Mouse (Mus musculus) heart, postnatal 14 days (tissue): ENCODE results near the gene Tmem131l. TPM values are rescaled to one million over a fixed set of nuclear protein-coding genes. Genes with fewer than 3 reads are reported as not detected.

ENCODE experiments used
- DNase-seq, 2 experiments: peaks; one replicate each; pipeline ENCODE4 v3.0.0; 2021 to 2022
- intact Hi-C: fragments of 180-260 bp; cut with DNase I; formaldehyde crosslinking; loops from one replicate; pipeline ENCODE4 v1.15.1; 2025
- long read RNA-seq, 2 experiments: library from polyadenylated mRNA; stranded (forward); transcript quantifications; one replicate each; pipeline ENCODE4 v2.0.0; 2021
- total RNA-seq, 2 experiments: library from RNA; stranded (reverse); gene quantifications; 2 replicates each; pipeline ENCODE4 v1.2.3; 2021

Tmem131l gene
- total RNA-seq: 10 to 100 TPM; 31.4 to 33.6 TPM
- long read RNA-seq, experiment 1, full-length matches to known transcripts: 4 of 8 reads
- long read RNA-seq, experiment 1, partial matches to known transcripts: 1 of 8 reads
- long read RNA-seq, experiment 1, other reads (novel, unspliced or antisense): 3 of 8 reads
- long read RNA-seq, experiment 2, full-length matches to known transcripts: 4 of 11 reads
- long read RNA-seq, experiment 2, partial matches to known transcripts: 2 of 11 reads
- long read RNA-seq, experiment 2, other reads (novel, unspliced or antisense): 5 of 11 reads

GRCm38 (mm10) chr3:84039646-84040475 lies at the start of gene Tmem131l:
TSS of gene Tmem131l (minus strand) at chr3:84040175.
- intact Hi-C loops: loop anchor here (1.0 to 5.0 kb wide), 5 partner anchors 42 to 117 kb away; partner anchors contain the start of gene Mnd1
- DNase-seq: peak; percentile 85 to 88

- intact Hi-C loops: no loop called here
- no peak for DNase-seq
Observed at GRCm38 (mm10) chr3:84086921-84087320, 46.9 kb upstream of the Tmem131l start.

- intact Hi-C loops: no loop called here
Observed at GRCm38 (mm10) chr3:84086337-84086736, 46.4 kb upstream of the Tmem131l start.

GRCm38 (mm10) chr3:84085429-84085828 lies 45.5 kb upstream of the Tmem131l start:
- DNase-seq: no peak
- intact Hi-C loops: no loop called here

More at GRCm38 (mm10) chr3:84086337-84086736, 46.4 kb upstream of the Tmem131l start:
- no peak for DNase-seq

- intact Hi-C loops: loop anchor here (5.0 kb wide), 1 partner anchor 39 kb away; the partner anchor contains the start of gene Tmem131l
- no peak for DNase-seq
Observed at GRCm38 (mm10) chr3:84081208-84081722, 41.3 kb upstream of the Tmem131l start.

GRCm38 (mm10) chr3:84080074-84080473 lies 40.1 kb upstream of the Tmem131l start:
- intact Hi-C loops: loop anchor here (5.0 kb wide), 1 partner anchor 38 kb away; the partner anchor contains the start of gene Tmem131l
- no peak for DNase-seq

DNA sequence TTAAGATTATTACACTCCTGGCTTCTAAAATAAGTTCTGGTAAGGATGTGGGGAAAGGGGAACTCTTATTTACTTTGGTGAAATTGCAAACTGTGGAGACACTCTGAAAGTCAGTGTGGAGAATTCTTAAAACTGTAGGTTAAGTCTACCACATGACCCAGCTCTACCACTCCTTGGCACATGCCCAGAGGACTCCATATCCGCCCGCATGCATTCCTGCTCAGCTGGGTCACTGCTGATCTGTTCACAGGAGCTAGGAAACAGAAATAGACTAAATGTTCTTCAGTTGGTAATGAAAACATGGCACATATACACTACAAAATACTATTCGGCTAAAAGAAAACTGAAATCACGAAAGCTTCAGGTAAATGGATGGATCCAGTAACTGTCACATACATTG lies 37.5 kb upstream of the Tmem131l start:
- no peak for DNase-seq
- intact Hi-C loops: no loop called here

DNA sequence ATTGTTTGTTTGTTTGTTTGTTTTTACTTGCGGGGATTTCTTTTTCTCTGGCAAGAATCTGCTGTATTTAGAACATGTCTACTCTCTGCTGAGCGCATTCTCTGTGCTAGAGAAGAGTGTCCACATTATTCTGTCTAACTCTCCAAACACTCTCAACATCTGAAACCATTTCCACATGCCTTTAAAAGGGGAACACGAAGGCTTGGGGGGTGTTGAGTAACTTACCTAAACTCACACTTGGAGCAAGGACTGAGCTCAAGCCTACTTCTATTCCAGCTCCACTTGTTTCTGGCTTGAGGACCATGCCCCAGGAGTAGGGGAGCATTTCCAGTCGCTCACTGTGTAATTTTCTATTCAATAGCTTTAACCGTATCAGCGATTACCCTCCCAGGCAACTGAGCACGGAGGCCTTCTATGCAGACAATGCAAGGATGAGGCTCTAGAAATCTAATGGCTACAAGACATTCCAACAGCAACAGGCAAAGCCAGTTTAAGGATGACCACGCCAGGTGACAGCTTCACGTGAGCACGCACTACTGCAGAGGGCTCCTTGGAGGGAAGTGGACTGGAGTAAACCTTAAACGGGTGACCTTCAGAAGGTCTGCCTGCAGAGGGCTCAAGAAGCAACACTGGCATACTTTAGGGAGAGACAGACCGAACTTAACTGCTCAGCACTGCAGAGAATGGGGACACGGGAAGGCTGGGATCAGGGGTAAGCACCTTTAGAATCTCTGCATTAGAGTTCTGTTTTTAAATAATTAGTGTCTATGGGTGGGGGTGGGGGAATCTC lies 36.8 kb upstream of the Tmem131l start:
- no peak for DNase-seq
- intact Hi-C loops: no loop called here

DNA sequence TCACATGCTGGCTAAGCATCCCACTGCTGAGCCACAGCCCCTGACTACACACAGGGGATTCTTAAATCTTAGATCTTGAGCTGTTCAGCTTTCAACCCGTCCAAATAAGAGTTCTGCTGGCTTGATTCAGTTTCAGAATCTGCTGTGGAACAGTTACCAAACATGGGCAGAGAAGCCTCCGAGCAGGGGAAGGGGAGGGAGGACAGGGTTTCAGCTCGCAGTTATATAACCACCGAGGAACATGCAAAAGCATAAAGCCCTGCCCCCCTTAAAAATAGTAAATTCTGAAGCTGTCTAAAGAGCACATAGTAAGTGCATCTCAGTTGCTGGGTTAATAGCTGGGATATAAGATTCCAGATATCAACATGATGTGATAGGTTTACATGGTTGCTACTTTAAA lies 35.5 kb upstream of the Tmem131l start:
- intact Hi-C loops: no loop called here
- DNase-seq: no peak

DNA sequence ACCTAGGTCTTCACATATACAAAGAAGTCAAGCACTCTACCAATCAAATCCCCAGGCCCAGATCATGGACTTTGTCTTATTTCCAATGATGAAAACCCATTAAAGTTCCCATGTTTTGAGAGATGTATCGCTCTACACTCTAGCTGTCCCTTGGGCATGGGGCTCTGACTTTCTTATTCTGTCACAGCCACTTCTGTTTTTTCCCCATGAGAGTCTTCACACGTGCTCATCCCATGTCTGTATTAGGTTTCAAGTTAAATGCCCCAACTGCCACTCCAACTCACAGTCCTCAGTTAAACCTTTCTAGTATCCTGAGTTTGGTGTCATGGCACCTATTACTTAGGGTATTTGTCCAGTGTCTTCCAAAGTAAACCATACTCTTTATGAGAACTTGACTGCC lies 34.8 kb upstream of the Tmem131l start:
- DNase-seq: no peak
- intact Hi-C loops: no loop called here

GRCm38 (mm10) chr3:84071641-84072040 lies 31.7 kb upstream of the Tmem131l start:
- no peak for DNase-seq
- intact Hi-C loops: no loop called here

DNA sequence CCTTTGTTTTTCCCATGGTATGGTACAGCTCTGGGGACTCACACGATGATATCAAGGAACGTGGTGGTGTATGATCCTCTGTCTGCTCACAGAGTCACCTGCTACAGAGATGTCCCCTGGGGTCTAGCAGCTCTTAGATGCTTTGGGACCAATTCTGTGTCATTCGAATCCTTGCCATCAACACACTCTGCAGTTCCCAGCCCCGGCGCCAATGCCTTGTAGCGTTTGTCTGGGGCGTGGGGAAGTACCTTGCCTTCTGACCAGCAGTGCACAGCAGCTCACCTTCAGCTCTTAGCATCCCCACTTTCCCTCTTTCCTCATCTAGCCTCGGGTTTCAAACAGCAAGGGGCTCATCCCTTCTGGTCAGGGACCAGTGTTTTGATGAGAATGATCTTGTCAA lies 30.8 kb upstream of the Tmem131l start:
- intact Hi-C loops: no loop called here
- no peak for DNase-seq

GRCm38 (mm10) chr3:84068831-84069709 lies 29.1 kb upstream of the Tmem131l start:
- DNase-seq: peak in 1 of 2 experiments; percentile 9
- intact Hi-C loops: no loop called here

DNA sequence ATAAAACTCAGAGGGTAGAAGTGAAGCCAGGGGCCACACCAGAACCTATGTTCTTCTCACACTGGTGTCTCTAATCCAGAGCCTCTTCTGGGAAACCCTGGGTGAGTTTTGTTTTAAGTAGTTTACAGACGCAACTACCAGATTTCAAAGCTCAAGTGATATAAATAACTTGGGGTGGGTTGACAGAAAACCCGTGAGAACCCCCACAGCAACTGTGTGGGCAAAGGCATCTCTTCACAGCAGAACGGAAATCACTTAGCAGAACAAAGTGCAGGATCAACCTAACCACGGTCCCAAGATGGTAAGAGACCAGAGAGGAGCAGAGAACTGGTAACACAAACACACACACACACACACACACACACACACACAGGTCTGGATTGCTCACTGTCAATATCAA lies 25.9 kb upstream of the Tmem131l start:
- DNase-seq: no peak
- intact Hi-C loops: no loop called here

DNA sequence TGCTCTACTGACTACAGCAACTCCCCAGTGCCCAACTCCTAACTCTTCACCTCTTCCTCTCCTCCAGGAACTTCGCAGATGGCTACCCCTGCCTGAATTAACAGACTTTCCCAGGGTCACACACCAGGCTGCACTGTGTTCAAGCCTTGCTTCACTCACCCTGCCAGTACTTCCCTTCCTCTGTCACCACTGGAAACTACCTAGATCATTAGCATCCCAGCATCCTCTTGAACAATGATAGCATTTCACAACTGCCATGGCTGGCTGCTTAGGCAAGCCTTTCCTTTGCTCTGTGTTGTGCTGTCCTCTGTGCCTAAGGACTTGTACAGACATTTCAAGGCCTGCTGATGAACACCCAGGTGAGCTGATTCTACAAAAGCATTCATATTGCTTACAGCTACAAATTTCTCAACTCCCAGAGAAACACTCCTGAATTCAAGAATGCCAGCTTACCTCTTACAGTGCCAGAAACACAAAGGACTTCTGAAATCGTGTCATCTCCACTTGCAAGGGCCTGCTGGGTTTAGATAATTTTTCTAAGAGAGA lies 23.5 kb upstream of the Tmem131l start:
- intact Hi-C loops: no loop called here
- no peak for DNase-seq

GRCm38 (mm10) chr3:84061523-84062453 lies 21.8 kb upstream of the Tmem131l start:
- intact Hi-C loops: no loop called here
- peak; percentile 8 to 12 for DNase-seq

DNA sequence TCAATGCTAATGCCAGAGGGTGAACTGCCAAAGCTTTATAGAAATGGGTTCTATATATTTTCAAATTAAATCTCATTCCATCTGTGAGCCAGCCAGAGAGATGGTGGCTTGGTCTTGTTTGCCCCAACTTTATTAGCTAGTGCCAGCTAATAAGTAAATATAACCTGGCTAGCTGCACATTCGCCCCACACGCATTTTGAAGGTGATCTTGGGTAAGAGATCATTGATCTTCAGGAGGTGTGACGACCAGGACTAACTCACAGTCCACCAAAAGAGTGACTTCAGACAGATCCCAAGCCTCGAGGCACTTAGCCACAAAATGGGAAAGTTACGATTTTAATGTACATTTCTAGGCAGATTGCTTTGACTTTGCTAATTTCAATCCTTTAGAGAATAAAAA lies 21.0 kb upstream of the Tmem131l start:
- intact Hi-C loops: no loop called here
- no peak for DNase-seq

GRCm38 (mm10) chr3:84060128-84060527 lies 20.2 kb upstream of the Tmem131l start:
- no peak for DNase-seq
- intact Hi-C loops: no loop called here
